Mouse (Mus musculus) stomach, embryonic 16.5 days (tissue): ENCODE measurements around the gene Olfr965. TPM values are rescaled to one million over a fixed set of nuclear protein-coding genes. Genes with fewer than 3 reads are reported as not detected.
"Not testable (repeated sequence)": the region's sequence is repeated elsewhere in the genome, so short reads cannot be mapped to it uniquely, and the experiment has no call there.

Source experiments
- ATAC-seq: fragments of 200-750 bp; cut with Nextera tagmentation; 2 replicates; pipeline ENCODE4 v1.8.0; 2017; ENCODE audit warnings: moderate number of reproducible peaks, moderate TSS enrichment; ENCODE audit not compliant: insufficient read depth, low FRiP score
- H3K27ac ChIP-seq: fragments of 300-500 bp; sonication (generic); 2 replicates; pipeline ENCODE4 v1.5.1; 2014; ENCODE audit warnings: low read length
- H3K27me3 ChIP-seq: fragments of 300-500 bp; sonication (generic); 2 replicates; pipeline ENCODE4 v1.6.1; 2014; ENCODE audit warnings: low read length, control low read depth, mixed read lengths; ENCODE audit not compliant: control insufficient read depth, insufficient read depth
- H3K36me3 ChIP-seq: fragments of 300-500 bp; sonication (generic); 2 replicates; pipeline ENCODE4 v1.6.1; 2014; ENCODE audit warnings: low read length; ENCODE audit not compliant: control insufficient read depth, insufficient read depth
- H3K4me1 ChIP-seq: fragments of 300-500 bp; sonication (generic); 2 replicates; pipeline ENCODE4 v1.6.1; 2014; ENCODE audit warnings: low read length, control low read depth, mixed read lengths; ENCODE audit not compliant: control insufficient read depth, insufficient read depth
- H3K4me2 ChIP-seq: fragments of 300-500 bp; sonication (generic); 2 replicates; pipeline ENCODE4 v1.6.1; 2014; ENCODE audit warnings: low read depth, low read length, mixed read lengths
- H3K4me3 ChIP-seq: fragments of 300-500 bp; sonication (generic); replicated peaks from 2 replicates; pipeline ENCODE4 v1.5.1; 2014; ENCODE audit warnings: mild to moderate bottlenecking, low read length
- H3K9ac ChIP-seq: fragments of 300-500 bp; sonication (generic); 2 replicates; pipeline ENCODE4 v1.6.1; 2014; ENCODE audit warnings: low read length
- H3K9me3 ChIP-seq: fragments of 300-500 bp; sonication (generic); replicated peaks from 2 replicates; pipeline ENCODE4 v1.6.1; 2016; ENCODE audit warnings: low read length, control low read depth; ENCODE audit not compliant: control insufficient read depth
- WGBS: fragments of 180-500 bp; shearing (Covaris S2); extraction: QIAGEN DNeasy Blood & Tissue Kit; methylation state at CpG from one replicate; pipeline ENCODE4 v1.1.7; 2014; 5-methylcytosine and 5-hydroxymethylcytosine counted together
- polyA plus RNA-seq: library from polyadenylated mRNA; unstranded; fragments of >200 nt; fragmentation: Nextera tagmentation; extraction: Ambion mirVana; gene quantifications from 2 replicates; pipeline ENCODE4 v1.2.1, GENCODE M21; 2015

The Olfr965 gene
- not detected in 2 replicates for polyA plus RNA-seq

GRCm38 (mm10) chr9:39711053-39711452 is at the start of gene Olfr965:
TSS of gene Olfr965 (plus strand) at chr9:39711353.
- Histone ChIP-seq H3K36me3 (no peaks in the 10 kb centered on the region), H3K4me2 (no peak within 1 kb of the TSS), H3K27ac (no peak within 1 kb of the TSS), H3K4me3 (no peak within 1 kb of the TSS), H3K4me1 (0 out of 2 replicates have a peak, but pooled peaks cover 3% of the 10 kb centered on the region), H3K27me3 (no peaks in the 10 kb centered on the region), H3K9me3 (no peaks in the 10 kb centered on the region), H3K9ac (no peak within 1 kb of the TSS)
- no peak for ATAC-seq

- Histone ChIP-seq H3K27ac (no peak within 1 kb of the TSS), H3K4me2 (no peak within 1 kb of the TSS), H3K4me3 (no peak within 1 kb of the TSS), H3K9ac (no peak within 1 kb of the TSS), H3K27me3 (no peaks in the 10 kb centered on the region), H3K9me3 (no peaks in the 10 kb centered on the region), H3K4me1 (no peaks in the 10 kb centered on the region), H3K36me3 (no peaks in the 10 kb centered on the region)
- WGBS = 87% methylated on average over 1 of the region's 1 CpGs
- no peak for ATAC-seq
Measured at GRCm38 (mm10) chr9:39666905-39667304, 44.2 kb upstream of the Olfr965 start, which contains the start of gene Olfr963. TSS of gene Olfr963 (plus strand) at chr9:39667205.

GRCm38 (mm10) chr9:39669723-39670122 is 41.4 kb upstream of the Olfr965 start:
- no peaks in the 10 kb centered on the region for H3K27me3 ChIP-seq
- ATAC-seq = no peak
- no peaks in the 10 kb centered on the region for H3K9me3 ChIP-seq
- H3K4me3 ChIP-seq = no peak overlapping the region
- no peaks in the 10 kb centered on the region for H3K36me3 ChIP-seq
- H3K4me1 ChIP-seq = no peaks in the 10 kb centered on the region
- no peak overlapping the region for H3K9ac ChIP-seq
- no peak overlapping the region for H3K4me2 ChIP-seq
- WGBS = 77% methylated on average over 2 of the region's 2 CpGs
- no peak overlapping the region for H3K27ac ChIP-seq

- Histone ChIP-seq H3K9me3 (no peaks in the 10 kb centered on the region), H3K4me2 (no peak overlapping the region), H3K27ac (no peak overlapping the region), H3K4me1 (no peaks in the 10 kb centered on the region), H3K9ac (no peak overlapping the region), H3K27me3 (no peaks in the 10 kb centered on the region), H3K36me3 (no peaks in the 10 kb centered on the region), H3K4me3 (no peak overlapping the region)
- ATAC-seq = no peak
- WGBS = 74% methylated on average over 2 of the region's 2 CpGs
Measured at GRCm38 (mm10) chr9:39674820-39675219, 36.3 kb upstream of the Olfr965 start.

- no peaks in the 10 kb centered on the region for H3K27me3 ChIP-seq
- ATAC-seq = no peak
Measured at GRCm38 (mm10) chr9:39678557-39678956, 32.6 kb upstream of the Olfr965 start.

GRCm38 (mm10) chr9:39679280-39679679 is 31.9 kb upstream of the Olfr965 start:
- no peak overlapping the region for H3K4me2 ChIP-seq
- ATAC-seq = no peak
- H3K27ac ChIP-seq = no peak overlapping the region
- 70% methylated on average over 2 of the region's 2 CpGs for WGBS
- H3K4me3 ChIP-seq = no peak overlapping the region
- no peaks in the 10 kb centered on the region for H3K4me1 ChIP-seq
- no peaks in the 10 kb centered on the region for H3K36me3 ChIP-seq
- H3K9me3 ChIP-seq = no peaks in the 10 kb centered on the region
- no peak overlapping the region for H3K9ac ChIP-seq
- no peaks in the 10 kb centered on the region for H3K27me3 ChIP-seq

More at GRCm38 (mm10) chr9:39678557-39678956, 32.6 kb upstream of the Olfr965 start:
- Histone ChIP-seq H3K27ac (no peak overlapping the region), H3K9ac (no peak overlapping the region), H3K4me1 (no peaks in the 10 kb centered on the region), H3K4me3 (no peak overlapping the region), H3K9me3 (no peaks in the 10 kb centered on the region), H3K36me3 (no peaks in the 10 kb centered on the region), H3K4me2 (no peak overlapping the region)
- 85% methylated on average over 2 of the region's 2 CpGs for WGBS

- not testable (repeated sequence) for H3K9me3 ChIP-seq, H3K27me3 ChIP-seq, H3K4me2 ChIP-seq, ATAC-seq, H3K36me3 ChIP-seq, H3K4me3 ChIP-seq, H3K27ac ChIP-seq, H3K4me1 ChIP-seq, H3K9ac ChIP-seq
- 79% methylated on average over 6 of the region's 8 CpGs for WGBS
Measured at GRCm38 (mm10) chr9:39701123-39701522, 10.0 kb upstream of the Olfr965 start.

GRCm38 (mm10) chr9:39707017-39707416 is 4.1 kb upstream of the Olfr965 start, which contains the start of gene Olfr149:
TSS of gene Olfr149 (minus strand) at chr9:39707117.
- H3K27ac ChIP-seq = no peak within 1 kb of the TSS
- H3K9me3 ChIP-seq = no peaks in the 10 kb centered on the region
- no peak within 1 kb of the TSS for H3K9ac ChIP-seq
- no peak for ATAC-seq
- H3K27me3 ChIP-seq = no peaks in the 10 kb centered on the region
- no peak within 1 kb of the TSS for H3K4me2 ChIP-seq
- 0 out of 2 replicates have a peak, but pooled peaks cover 3% of the 10 kb centered on the region for H3K4me1 ChIP-seq
- no peaks in the 10 kb centered on the region for H3K36me3 ChIP-seq
- no peak within 1 kb of the TSS for H3K4me3 ChIP-seq

GRCm38 (mm10) chr9:39708958-39709357 is 2.2 kb upstream of the Olfr965 start:
- Histone ChIP-seq H3K9me3 (no peaks in the 10 kb centered on the region), H3K4me2 (no peak overlapping the region), H3K9ac (no peak overlapping the region), H3K4me1 (0 out of 2 replicates have a peak, but pooled peaks cover 3% of the 10 kb centered on the region), H3K27ac (no peak overlapping the region), H3K4me3 (no peak overlapping the region), H3K36me3 (no peaks in the 10 kb centered on the region), H3K27me3 (no peaks in the 10 kb centered on the region)
- 48% methylated on average over 3 of the region's 3 CpGs for WGBS
- ATAC-seq = no peak

- ATAC-seq = no peak
- no peak within 1 kb of the TSS for H3K9ac ChIP-seq
- no peaks in the 10 kb centered on the region for H3K9me3 ChIP-seq
- no peak within 1 kb of the TSS for H3K4me3 ChIP-seq
- H3K4me2 ChIP-seq = no peak within 1 kb of the TSS
- no peaks in the 10 kb centered on the region for H3K36me3 ChIP-seq
- no peak within 1 kb of the TSS for H3K27ac ChIP-seq
- H3K27me3 ChIP-seq = no peaks in the 10 kb centered on the region
- H3K4me1 ChIP-seq = no peaks in the 10 kb centered on the region
Measured at GRCm38 (mm10) chr9:39730678-39731077, 19.5 kb downstream of the Olfr965 start, which contains the start of gene Olfr150. TSS of gene Olfr150 (plus strand) at chr9:39730978.
